Mouse (Mus musculus): ENCODE measurements around the gene Nars2.
"Not testable (repeated sequence)": the region's sequence is repeated elsewhere in the genome, so short reads cannot be mapped to it uniquely, and the experiment has no call there.

Nars2 gene

GRCm38 (mm10) chr7:96951281-96952051 lies at the start of gene Nars2:
Nars2 (plus strand) TSS chr7:96951505.
- peak; percentile 92 to 93 for DNase-seq

- no peak for DNase-seq
These were observed 49.1 kb upstream of the Nars2 start for GRCm38 (mm10) chr7:96902183-96902582.

- DNase-seq = no peak
These were observed 48.0 kb upstream of the Nars2 start for GRCm38 (mm10) chr7:96903088-96903985.

- no peak for DNase-seq
These were observed 46.9 kb upstream of the Nars2 start for GRCm38 (mm10) chr7:96904442-96904841.

- no peak for DNase-seq
These were observed 46.4 kb upstream of the Nars2 start for GRCm38 (mm10) chr7:96904936-96905335.

- no peak for DNase-seq
These were observed 45.9 kb upstream of the Nars2 start for GRCm38 (mm10) chr7:96905422-96905821.

- no peak for DNase-seq
These were observed 45.1 kb upstream of the Nars2 start for GRCm38 (mm10) chr7:96906216-96906615.

GRCm38 (mm10) chr7:96907971-96908680 lies 43.2 kb upstream of the Nars2 start:
- DNase-seq = no peak

GRCm38 (mm10) chr7:96909856-96910255 lies 41.4 kb upstream of the Nars2 start:
- DNase-seq = no peak

GRCm38 (mm10) chr7:96910310-96910960 lies 40.9 kb upstream of the Nars2 start:
- DNase-seq = no peak

GRCm38 (mm10) chr7:96914031-96914430 lies 37.3 kb upstream of the Nars2 start:
- peak; percentile 49 to 58 for DNase-seq

- peak in 1 of 2 experiments; percentile 51 for DNase-seq
These were observed 35.7 kb upstream of the Nars2 start for GRCm38 (mm10) chr7:96915452-96916105.

GRCm38 (mm10) chr7:96920447-96921095 lies 30.7 kb upstream of the Nars2 start:
- DNase-seq = no peak

GRCm38 (mm10) chr7:96922927-96923326 lies 28.4 kb upstream of the Nars2 start:
- no peak for DNase-seq

- no peak for DNase-seq
These were observed 7.5 kb upstream of the Nars2 start for GRCm38 (mm10) chr7:96943715-96944377.

GRCm38 (mm10) chr7:96946501-96946900 lies 4.8 kb upstream of the Nars2 start:
- not testable (repeated sequence) for DNase-seq

- peak in 1 of 2 experiments; percentile 38 for DNase-seq
These were observed 789 bp downstream of the Nars2 start for GRCm38 (mm10) chr7:96952094-96952493.

- DNase-seq = no peak
These were observed 7.9 kb downstream of the Nars2 start for GRCm38 (mm10) chr7:96959168-96959567.

- DNase-seq = no peak
These were observed 15.9 kb downstream of the Nars2 start for GRCm38 (mm10) chr7:96967188-96967587.

- DNase-seq = peak in 1 of 2 experiments; percentile 21
These were observed 19.1 kb downstream of the Nars2 start for GRCm38 (mm10) chr7:96970359-96970758.

All from lung, adult 18-20 months (tissue).